Mouse (Mus musculus) adrenal gland, postnatal 10 days (tissue): ENCODE results near the gene Tmem163. TPM values are rescaled to one million over a fixed set of nuclear protein-coding genes. Genes with fewer than 3 reads are reported as not detected.

Source experiments
- DNase-seq: peaks from one replicate; pipeline ENCODE4 v3.0.0; 2021; ENCODE audit warnings: mixed read lengths
- total RNA-seq, 2 experiments: library from RNA; stranded (reverse); gene quantifications; 2 replicates each; pipeline ENCODE4 v1.2.3; 2021

The Tmem163 gene
- total RNA-seq, 2 experiments from 2014 or later: 0.30 to 0.39 TPM

DNA sequence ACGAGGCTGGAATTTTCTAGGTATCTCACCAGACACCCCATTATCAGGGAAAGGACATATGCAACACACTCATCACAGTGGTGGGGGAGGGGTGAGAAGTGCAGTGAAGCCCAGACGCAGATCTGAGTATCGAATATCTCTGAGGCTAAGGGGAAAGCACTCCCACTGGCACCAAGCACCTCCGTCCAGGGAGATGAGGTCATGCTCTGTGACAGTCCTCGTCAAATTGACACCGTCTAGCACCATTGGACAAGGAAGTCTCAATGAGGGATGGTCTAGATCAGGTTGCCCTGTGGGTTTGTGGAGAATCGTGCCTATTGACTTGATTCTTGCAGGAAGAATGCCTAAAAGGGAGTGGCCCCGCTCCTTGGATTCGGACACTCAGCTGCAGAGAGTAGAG lies 180.6 kb downstream of the Tmem163 start:
- no peak for DNase-seq

DNA sequence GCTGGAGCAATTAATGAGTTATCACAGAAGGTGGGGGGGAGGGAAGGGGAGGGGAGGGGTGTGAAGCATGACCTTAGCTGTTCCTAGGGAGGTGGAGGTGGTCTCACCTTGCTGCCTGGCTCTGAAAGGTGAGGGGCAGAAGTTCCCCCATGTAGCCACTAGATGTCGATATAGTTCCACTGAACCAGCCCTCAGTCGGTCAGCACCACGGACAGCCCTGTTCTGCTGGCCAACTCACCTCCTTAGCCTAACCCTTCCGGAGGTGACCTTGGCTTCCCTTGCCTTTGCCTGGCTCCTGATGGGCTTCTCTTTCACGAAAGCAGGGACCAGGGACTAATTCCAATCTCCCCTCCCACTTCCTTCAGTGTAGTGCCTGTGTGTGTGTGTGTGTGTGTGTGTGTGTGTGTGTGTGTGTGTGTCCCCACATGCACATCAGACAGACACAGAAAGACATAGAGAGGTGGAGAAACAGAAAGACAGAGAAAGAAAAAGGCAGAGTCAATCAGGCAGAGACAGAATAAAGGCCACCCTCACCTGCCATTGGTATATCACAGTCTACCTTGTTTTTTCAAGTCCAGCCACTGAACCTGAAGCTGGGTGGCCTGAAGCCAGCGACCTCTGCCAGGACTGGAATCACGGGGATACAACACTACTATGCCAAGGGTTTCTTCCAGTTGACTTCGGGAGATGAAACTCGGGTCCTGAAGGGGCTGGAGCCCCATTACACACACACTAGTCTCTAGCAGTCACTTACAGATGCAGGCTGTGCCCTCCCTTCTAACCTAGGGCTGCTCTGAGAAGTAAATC lies 182.4 kb downstream of the Tmem163 start:
- DNase-seq: peak; percentile 82

DNA sequence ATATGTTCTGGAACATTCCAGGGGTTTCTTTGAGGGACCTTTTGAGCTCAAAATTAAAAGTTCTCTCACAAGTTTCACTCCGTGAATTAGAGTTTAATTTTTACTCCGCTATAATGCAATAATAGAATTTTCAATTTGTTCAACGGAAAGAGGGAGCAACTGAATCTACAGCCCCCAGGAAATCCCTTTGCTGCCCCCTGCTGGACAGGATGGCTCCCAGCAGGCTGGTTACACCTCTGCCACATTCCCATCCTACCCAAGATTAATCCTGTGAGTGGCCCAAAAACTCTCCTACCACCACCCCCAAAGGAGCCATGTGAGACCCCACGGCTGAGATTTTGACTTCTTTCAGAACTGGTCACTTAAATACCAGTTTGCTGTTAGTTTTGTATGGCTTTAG lies 192.2 kb downstream of the Tmem163 start:
- peak; percentile 69 for DNase-seq

DNA sequence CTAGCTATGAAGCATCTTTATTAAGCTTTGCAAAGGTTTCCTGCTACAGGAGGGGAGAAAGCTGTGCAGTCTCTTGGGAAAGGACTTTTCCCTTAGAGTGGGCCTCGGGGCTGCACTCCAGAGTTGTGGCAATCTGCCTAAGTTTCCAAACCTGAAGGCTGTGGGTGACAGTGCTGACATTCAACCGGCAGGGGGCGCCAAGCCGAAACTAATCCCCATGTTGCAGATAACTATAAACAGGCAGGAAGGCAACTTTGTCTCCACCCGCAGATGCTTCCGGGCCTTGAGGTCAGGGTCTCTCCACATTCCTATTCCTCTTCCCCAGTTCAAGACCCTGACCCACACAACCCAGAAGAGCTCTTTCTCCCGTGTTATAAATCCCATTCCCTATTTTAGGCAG lies 194.5 kb downstream of the Tmem163 start:
- DNase-seq: peak; percentile 69

DNA sequence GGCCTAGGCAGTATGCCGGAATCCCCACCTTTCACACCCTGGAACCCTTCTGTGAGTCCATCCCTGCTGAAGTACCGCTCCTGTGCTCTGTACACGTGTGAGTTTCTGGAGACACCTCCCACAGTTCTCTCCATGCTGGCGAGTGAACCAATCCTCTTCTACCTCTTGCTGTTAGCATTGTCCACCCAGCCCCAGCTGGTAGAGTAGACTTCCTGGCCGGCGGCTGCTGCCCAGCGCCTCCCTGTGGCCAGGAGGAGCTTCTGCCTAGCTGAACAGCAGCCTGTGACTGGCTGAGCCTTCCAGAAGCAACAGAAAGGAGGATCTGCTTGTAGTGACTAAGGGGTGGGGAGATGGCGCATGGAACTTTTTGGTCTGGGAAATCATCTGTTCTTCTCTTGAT lies 195.2 kb downstream of the Tmem163 start:
- peak; percentile 30 for DNase-seq

DNA sequence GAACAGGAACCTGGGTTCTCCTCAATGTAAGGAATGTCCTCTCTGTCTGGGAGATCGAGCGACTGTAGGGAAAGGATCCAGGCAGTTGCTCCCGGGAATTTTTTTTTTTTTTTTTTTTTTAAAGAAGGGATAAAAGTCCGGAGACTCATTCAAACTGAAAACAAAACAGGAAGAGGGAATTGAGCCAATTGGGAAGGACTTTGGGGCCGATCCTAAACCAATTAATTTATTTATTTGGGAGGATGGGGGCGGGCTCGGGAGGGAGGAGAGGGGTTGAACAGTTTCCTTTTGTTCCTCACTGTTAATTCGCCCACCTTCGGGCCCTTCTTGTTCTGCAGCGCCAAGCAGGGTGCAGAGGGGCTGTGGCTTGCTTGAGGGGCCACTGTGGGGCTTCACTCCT lies 196.4 kb downstream of the Tmem163 start:
- no peak for DNase-seq

DNA sequence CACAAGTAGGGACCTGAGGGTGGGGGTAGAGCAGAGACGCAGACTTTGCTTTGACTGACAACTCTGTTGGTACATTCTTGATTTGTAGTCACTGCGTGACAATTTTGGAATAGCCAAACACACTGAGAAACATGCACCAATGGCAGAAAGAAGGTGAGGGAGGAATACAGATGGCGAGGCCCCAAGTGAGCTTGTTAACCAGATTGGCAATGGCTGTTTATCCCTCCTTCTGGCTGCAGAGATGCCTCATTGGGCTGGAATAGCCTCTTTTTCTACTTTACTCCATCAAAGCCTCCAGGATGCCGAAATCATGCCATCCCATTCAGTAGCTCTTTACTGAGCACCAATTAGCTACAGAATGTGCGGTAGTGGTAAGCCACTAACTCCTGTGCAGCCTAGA lies 203.6 kb downstream of the Tmem163 start:
- DNase-seq: no peak

DNA sequence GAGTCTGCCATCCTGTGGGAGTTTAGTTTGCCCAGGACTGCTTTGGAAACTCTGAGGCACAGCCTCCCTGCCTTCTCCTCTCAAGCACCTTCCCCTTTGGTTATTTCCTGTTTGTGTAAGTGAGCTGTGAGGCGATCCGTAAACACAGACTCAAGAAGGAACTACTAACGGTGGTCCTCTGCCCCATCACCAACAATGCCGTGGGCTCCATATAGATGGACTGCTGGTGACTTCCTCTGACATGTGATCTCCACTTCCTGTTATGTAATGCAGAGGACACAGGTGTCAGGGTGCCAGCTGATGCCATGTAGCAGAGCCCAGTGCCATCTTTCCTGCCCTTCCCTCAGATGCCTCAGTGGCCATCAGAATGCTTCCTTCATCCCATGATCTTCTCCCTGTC lies 209.2 kb downstream of the Tmem163 start:
- DNase-seq: no peak

DNA sequence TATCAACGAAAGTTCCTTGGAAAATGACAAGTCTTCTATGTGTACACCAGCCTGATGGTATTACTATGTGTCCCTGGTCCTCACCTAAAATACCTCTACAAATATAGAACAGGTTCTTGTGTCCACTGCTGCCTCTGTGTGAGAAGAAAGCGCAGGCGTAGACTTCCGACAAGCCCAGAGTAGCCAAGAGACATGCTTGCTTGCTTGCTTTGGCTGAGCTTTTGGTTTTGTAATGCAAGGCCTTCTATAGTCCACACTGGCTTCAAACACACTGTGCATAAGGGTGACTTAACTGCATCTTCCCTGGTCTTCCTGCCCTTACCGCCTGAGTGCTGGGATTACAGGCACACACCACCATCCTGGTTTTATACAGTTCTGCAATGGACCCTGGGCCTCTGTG lies 212.1 kb downstream of the Tmem163 start:
- no peak for DNase-seq

DNA sequence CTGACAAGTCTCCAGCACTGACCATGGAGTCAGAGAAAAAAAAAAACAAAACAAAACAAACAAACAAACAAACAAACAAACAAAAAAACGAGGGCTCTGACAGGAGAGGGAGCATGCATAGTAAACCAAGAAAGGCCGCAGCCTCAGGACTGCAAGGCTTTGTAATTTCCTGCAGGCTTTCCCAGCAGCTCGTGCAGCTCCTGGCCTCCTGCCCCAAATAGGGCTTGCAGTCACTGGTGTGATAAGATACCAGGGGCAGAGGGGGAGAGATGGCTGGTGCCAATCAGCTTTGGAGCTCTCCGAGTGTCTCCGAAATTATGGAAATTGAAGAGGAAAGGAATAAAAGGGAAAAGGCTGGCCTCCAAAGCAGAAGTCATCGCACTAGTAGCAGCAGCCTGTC lies 214.1 kb downstream of the Tmem163 start:
- no peak for DNase-seq

DNA sequence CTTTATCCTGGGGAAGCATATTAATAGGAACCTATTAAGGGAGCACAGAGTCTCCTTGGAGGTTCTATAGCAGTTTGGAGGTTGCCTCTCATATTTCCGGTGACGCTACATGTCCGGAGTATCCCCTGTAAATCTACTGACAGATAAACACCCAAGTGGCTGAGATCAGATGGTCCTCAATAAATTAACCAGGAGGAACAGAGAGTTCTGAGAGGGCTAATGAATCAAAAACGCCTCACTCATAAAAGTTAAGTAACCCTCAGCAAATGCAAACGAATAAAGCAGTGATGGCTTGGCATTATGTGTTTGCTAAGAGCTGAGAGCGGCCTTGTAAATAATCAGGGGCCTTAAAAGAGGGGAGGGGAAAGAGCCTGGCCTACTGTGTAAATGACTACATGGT lies 215.3 kb downstream of the Tmem163 start:
- no peak for DNase-seq

DNA sequence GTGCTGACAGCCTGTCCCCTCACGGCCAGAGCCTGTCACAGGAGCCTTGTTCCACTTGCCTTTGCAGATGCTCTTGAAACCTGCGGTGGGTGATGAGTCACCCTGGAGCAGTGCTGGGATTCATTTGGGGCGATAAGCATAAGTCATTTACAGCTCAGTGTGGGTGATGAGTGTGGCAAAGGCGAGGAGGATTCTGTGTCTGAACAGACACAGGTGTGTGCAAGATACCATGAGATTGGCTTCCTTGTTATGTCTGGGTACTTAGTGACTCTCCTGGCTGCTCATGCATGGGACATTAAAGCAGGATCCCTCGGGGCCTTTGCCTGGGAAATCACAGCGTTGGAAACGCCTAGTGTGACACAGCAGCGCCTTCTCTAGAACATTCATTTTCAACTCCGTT lies 218.3 kb downstream of the Tmem163 start:
- DNase-seq: no peak

DNA sequence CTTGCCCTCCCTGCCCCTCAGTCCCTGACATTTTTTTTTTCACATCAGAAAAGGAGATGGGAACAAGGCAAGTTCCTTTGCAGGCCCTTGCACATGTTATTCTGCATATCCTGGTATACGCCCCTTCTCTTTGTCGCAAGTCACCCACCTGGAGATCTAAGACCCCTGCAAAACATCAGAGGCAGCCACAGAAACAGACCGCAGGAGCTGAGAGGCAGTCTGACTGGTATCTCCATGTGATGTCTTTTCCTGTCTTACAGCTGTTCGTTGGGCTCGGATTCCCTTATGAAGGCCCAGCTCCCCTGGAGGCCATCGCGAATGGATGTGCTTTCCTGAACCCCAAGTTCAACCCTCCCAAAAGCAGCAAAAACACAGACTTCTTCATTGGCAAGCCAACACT lies 219.8 kb downstream of the Tmem163 start:
- no peak for DNase-seq

DNA sequence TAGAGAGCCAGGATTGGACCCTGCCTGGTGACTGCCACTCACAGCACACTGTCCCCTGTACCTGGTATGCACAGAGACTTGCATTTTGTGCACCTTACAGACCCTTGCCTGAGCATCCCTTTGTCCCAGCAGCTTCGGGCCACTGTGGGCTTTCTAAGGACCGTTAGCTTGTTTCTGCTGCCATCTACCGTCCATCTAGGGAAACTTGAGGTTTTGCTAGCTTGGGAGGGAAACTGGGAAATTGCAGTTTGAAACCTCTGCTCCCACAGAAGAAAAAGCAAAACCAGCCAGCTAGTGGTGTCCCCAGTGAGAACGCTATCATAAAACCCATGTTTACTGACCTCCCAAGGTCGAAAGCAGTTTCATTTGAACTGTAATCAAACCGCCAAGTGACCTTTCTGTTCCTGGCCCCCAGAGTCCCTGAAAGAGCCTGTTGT lies 220.3 kb downstream of the Tmem163 start:
- DNase-seq: peak; percentile 68

DNA sequence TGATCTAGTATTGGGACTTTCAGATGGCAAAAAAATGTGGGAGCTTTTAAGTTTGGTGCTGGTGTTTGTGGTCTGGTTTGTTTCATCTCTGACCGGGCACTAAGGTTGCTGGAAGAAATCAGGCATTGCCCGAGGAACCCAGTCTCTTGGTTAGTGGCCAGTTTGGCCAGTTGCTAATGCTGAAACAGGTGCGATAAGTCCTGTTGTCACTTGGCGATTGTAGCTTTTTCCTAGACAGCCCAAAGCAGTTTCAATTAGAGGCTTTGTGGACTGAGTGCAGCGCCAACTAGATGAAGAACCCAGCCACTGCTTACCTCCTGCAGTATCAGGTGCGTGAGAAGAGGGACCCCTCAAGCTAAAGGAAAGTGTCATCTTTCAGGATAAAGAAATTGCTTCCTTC lies 226.0 kb downstream of the Tmem163 start:
- no peak for DNase-seq

DNA sequence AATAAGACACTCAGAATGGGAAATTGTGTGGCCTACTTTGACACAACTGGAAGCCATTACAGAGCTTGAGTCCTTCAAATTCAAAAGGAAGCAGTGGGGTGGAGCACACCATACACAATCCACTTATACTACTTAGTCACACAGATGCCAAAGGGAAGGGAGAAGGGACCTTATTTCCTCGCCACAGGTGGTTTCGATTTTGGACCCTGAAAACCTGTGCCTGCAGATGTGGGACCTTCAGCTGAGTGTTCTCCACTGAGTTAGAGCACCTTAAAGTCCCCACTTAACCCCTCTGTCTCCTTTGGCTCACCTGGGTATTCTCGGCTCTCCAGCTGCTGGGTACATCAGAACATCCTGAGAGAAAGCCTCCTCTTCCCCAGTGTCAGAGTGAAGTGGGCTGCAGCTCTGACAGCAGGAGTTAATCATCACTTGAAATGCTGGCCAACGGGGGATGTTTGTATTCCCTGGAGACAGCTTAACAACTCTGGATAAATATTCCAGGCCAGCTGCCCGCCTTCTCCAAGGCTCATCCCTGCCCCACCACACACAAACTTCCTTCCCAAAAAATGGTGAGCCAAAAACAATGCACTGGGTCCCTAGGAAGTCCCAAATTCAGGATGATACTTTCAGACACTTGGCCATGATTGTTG lies 234.4 kb downstream of the Tmem163 start:
- DNase-seq: no peak

DNA sequence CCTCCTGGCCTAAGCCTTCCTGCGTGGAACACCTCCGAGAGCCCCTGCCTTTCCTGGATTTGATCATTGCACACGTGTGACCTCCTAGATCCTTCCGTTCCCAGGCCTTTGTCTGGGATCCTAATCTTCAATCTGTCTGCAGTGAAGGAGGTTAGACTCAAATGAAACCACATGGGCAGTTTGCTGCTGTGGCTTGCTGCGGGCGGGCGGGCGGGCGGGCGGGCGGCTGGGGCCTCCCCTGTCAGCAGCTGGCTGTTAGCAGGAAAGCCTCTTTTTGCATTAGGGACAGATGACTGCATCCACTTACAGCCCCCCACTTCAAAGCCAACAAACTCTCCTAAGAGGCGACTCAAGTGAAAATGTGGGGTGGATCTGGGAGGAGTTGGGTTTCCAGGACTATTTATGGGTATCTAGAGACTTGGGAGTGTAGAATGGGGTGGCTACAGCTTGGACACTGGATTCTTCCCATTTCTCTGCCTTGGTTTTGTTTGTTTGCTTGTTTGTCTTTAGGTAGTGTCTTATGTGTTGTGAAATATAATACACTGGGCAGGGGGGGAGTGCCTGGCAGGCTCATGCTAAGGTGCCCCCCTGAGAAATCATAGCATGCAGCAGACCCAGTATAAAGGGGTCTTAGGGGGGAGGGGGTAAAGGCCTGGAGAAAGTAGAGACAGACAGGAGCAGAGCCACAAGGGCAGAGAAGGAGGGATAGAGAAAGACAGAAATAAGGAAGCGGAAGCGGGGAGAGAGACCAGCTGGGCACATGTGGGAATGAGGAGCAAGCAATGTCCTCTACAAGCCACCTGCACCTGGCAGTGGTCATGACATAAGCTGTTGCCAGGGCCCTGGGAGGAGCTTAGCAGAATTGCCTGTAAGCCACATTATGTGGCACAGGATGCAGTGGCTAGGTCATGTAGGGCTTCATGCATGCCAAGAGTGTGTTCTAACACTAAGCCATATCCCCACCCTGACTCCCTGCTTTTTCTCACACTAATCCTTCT lies 236.2 kb downstream of the Tmem163 start:
- DNase-seq: no peak

DNA sequence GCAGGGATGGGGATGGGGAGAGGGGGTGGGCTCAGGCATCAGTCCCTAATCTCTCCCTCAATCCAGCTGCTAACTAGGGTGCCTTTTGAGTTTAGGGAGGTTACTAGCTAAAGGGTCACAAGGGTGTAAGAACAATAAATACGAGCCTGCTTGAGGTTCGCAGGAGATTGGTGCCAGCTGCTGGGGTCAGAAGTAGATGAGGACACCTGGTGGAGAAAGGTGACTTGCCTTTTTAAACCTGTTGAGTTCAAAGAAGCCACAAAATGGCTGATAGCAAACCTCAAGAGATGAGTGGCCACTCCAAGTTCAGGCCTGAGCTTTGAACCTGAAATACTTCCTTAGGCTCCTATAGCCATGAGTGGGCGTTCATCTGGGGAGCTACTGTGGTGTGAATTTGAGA lies 237.6 kb downstream of the Tmem163 start:
- DNase-seq: no peak

DNA sequence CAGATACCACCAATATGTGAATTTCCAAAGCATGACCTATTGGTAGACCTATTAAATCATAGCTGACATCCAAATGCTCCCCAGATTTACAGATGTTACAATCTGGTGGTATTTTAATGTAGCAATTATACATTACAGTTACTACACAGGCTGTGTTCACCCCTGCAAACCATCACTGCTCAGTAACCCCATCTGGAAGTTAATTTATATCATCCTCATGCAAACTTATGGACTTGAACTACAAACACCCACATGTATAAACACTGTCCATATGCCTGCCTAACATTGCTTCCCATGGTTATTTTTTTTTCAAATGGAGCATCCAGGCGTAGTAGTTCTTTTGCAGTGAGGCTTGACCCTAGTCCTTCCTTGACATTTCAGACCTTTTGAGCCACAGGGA lies 238.3 kb downstream of the Tmem163 start:
- no peak for DNase-seq

DNA sequence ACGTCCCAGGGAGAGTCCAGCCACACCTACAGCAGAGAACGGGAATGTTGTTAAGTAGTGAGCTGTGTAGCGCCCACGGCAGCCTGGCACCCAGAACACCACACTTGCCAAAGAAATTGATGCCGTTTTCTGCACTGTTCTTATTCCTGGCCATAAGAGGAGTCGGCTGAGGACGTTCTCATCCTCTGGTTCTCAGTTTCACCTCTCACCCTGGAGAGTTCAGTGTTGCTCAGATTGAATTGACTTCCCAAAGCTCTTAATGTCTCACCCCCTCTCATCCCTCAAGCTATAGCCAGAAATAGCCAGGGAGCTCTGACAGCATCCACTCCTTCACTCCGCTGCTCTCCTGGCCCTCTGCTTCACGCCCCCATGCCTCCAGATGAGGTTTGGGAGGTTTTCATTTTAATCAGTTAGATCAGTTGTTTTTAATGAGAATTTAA lies 239.9 kb downstream of the Tmem163 start:
- no peak for DNase-seq

DNA sequence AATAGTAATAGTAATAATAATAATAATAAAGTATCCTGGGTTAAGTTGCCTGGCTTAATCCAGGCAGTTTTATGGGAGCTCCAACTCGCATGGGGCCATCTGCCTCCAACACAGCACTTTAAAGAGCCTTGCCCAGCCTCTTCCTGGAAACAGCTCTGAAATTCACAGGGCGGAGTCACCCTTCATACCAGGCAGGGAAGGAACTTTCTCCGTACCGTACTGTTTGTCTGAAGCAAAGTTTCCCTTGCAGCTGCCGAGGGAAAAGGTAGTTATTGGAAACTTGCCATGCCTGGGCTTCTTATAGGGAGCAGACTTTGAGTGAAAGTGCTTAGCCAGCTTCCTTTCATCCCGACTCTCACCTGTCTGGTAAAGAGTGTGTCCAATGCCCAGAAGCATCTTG lies 242.3 kb downstream of the Tmem163 start:
- DNase-seq: no peak
